Mouse (Mus musculus): Measurements from ENCODE around the gene Snap91. TPM values are rescaled to one million over a fixed set of nuclear protein-coding genes. Genes with fewer than 3 reads are reported as not detected.

Snap91 gene
- polyA plus RNA-seq, 1 experiment from 2014 or later: 172 TPM

GRCm38 (mm10) chr9:86716540-86716939 lies 163.9 kb downstream of the Snap91 start:
- Histone ChIP-seq H3K4me3 (no peak overlapping the region), H3K4me2 (no peak overlapping the region), H3K9ac (no peak overlapping the region), H3K36me3 (replicated peaks) (no peaks in the 10 kb centered on the region), H3K27ac (no peak overlapping the region), H3K9me3 (no peaks in the 10 kb centered on the region), H3K27me3 (replicated peaks) (no peaks in the 10 kb centered on the region), H3K4me1 (no peaks in the 10 kb centered on the region)
- 66% methylated on average over 2 of the region's 2 CpGs for WGBS
- no peak for ATAC-seq (replicated peaks)

Other genes with a start within 250 kb of the Snap91 start
- 37.7 and 40.6 TPM in 2 replicates for gene Me1, start 184.7 kb downstream of the Snap91 start, polyA plus RNA-seq (2015; fragmentation: Nextera tagmentation; extraction: Ambion mirVana)
- gene Prss35, start 137.0 kb downstream of the Snap91 start, polyA plus RNA-seq (2015; fragmentation: Nextera tagmentation; extraction: Ambion mirVana): 4.3 and 4.8 TPM in 2 replicates
- gene Ripply2, start 134.9 kb upstream of the Snap91 start, polyA plus RNA-seq (2015; fragmentation: Nextera tagmentation; extraction: Ambion mirVana): 7.6 and 9.3 TPM in 2 replicates
- gene Cyb5r4, start 141.4 kb upstream of the Snap91 start, polyA plus RNA-seq (2015; fragmentation: Nextera tagmentation; extraction: Ambion mirVana): 55.0 and 56.9 TPM in 2 replicates

Data from midbrain, embryonic 15.5 days (tissue).